Mouse (Mus musculus): ENCODE data around the gene Fsd2. TPM values are rescaled to one million over a fixed set of nuclear protein-coding genes. Genes with fewer than 3 reads are reported as not detected.
A peak's percentile ranks its signal among the peaks of the same experiment; 100 is the strongest.

Gene Fsd2
- polyA plus RNA-seq, 1 experiment from 2014 or later, result 0.08 TPM

GRCm38 (mm10) chr7:81570752-81571107, 4.0 kb upstream of the Fsd2 start:
- H3K9me3 ChIP-seq (ENCODE audit: control insufficient read depth), result no peaks in the 10 kb centered on the region
- H3K36me3 ChIP-seq (ENCODE audit: control insufficient read depth, insufficient read depth), result no peaks in the 10 kb centered on the region
- H3K4me1 ChIP-seq (replicated peaks; ENCODE audit: control insufficient read depth, insufficient read depth, low read length), result 0 out of 2 replicates have a peak, but pooled peaks cover 4% of the 10 kb centered on the region
- H3K27ac ChIP-seq (ENCODE audit: low read depth, low read length), result no peak overlapping the region; the same call in 1 of the 2 replicates
- peak overlapping the region; percentile 73 for H3K4me2 ChIP-seq (replicated peaks; ENCODE audit: low read depth)
- TF ChIP-seq CTCF (IDR thresholded peaks at IDR 0.05; ENCODE audit: low read depth), result peak; percentile 55
- no peaks in the 10 kb centered on the region for H3K27me3 ChIP-seq (replicated peaks; ENCODE audit: control insufficient read depth, insufficient read depth, low read length)
- 3% methylated on average over 5 of the region's 5 CpGs for WGBS
- peak; percentile 9 for ATAC-seq
- peak overlapping the region; percentile 90 for H3K4me3 ChIP-seq (ENCODE audit: low read depth, low read length)
- no peak overlapping the region for H3K9ac ChIP-seq (ENCODE audit: low read depth, low read length)

- 59% methylated on average over 3 of the region's 3 CpGs for WGBS
- no peak for ATAC-seq
- H3K36me3 ChIP-seq (ENCODE audit: control insufficient read depth, insufficient read depth), result no peaks in the 10 kb centered on the region
- no peak overlapping the region for H3K27ac ChIP-seq (ENCODE audit: low read depth, low read length)
- H3K4me3 ChIP-seq (ENCODE audit: low read depth, low read length), result no peak overlapping the region
- H3K9me3 ChIP-seq (ENCODE audit: control insufficient read depth), result no peaks in the 10 kb centered on the region
- H3K4me2 ChIP-seq (replicated peaks; ENCODE audit: low read depth), result no peak overlapping the region
- TF ChIP-seq CTCF (IDR thresholded peaks at IDR 0.05; ENCODE audit: low read depth), result no peak
- H3K27me3 ChIP-seq (replicated peaks; ENCODE audit: control insufficient read depth, insufficient read depth, low read length), result no peaks in the 10 kb centered on the region
- no peak overlapping the region for H3K9ac ChIP-seq (ENCODE audit: low read depth, low read length)
- H3K4me1 ChIP-seq (replicated peaks; ENCODE audit: control insufficient read depth, insufficient read depth, low read length), result 0 out of 2 replicates have a peak, but pooled peaks cover 4% of the 10 kb centered on the region
These were observed 3.5 kb upstream of the Fsd2 start for GRCm38 (mm10) chr7:81570271-81570670.

GRCm38 (mm10) chr7:81569851-81570250, 3.1 kb upstream of the Fsd2 start:
- Histone ChIP-seq H3K9me3 (ENCODE audit: control insufficient read depth) (no peaks in the 10 kb centered on the region), H3K27me3 (replicated peaks; ENCODE audit: control insufficient read depth, insufficient read depth, low read length) (no peaks in the 10 kb centered on the region), H3K4me1 (replicated peaks; ENCODE audit: control insufficient read depth, insufficient read depth, low read length) (0 out of 2 replicates have a peak, but pooled peaks cover 4% of the 10 kb centered on the region), H3K4me3 (ENCODE audit: low read depth, low read length) (no peak overlapping the region), H3K4me2 (replicated peaks; ENCODE audit: low read depth) (no peak overlapping the region), H3K27ac (ENCODE audit: low read depth, low read length) (no peak overlapping the region), H3K9ac (ENCODE audit: low read depth, low read length) (no peak overlapping the region), H3K36me3 (ENCODE audit: control insufficient read depth, insufficient read depth) (no peaks in the 10 kb centered on the region)
- ATAC-seq, result no peak
- WGBS, result 82% methylated on average over 1 of the region's 1 CpGs
- TF ChIP-seq CTCF (IDR thresholded peaks at IDR 0.05; ENCODE audit: low read depth), result no peak

- H3K36me3 ChIP-seq (ENCODE audit: control insufficient read depth, insufficient read depth), result no peaks in the 10 kb centered on the region
- H3K4me3 ChIP-seq (ENCODE audit: low read depth, low read length), result no peak overlapping the region
- H3K27ac ChIP-seq (ENCODE audit: low read depth, low read length), result no peak overlapping the region
- no peaks in the 10 kb centered on the region for H3K27me3 ChIP-seq (replicated peaks; ENCODE audit: control insufficient read depth, insufficient read depth, low read length)
- ATAC-seq, result no peak
- TF ChIP-seq CTCF (IDR thresholded peaks at IDR 0.05; ENCODE audit: low read depth), result no peak
- H3K9me3 ChIP-seq (ENCODE audit: control insufficient read depth), result no peaks in the 10 kb centered on the region
- H3K9ac ChIP-seq (ENCODE audit: low read depth, low read length), result no peak overlapping the region
- no peak overlapping the region for H3K4me2 ChIP-seq (replicated peaks; ENCODE audit: low read depth)
- no peaks in the 10 kb centered on the region for H3K4me1 ChIP-seq (replicated peaks; ENCODE audit: control insufficient read depth, insufficient read depth, low read length)
- 86% methylated on average over 5 of the region's 5 CpGs for WGBS
These were observed 652 bp upstream of the Fsd2 start for GRCm38 (mm10) chr7:81567396-81567795.

GRCm38 (mm10) chr7:81566332-81566731, 412 bp downstream of the Fsd2 start:
- H3K27me3 ChIP-seq (replicated peaks; ENCODE audit: control insufficient read depth, insufficient read depth, low read length), result no peaks in the 10 kb centered on the region
- no peaks in the 10 kb centered on the region for H3K4me1 ChIP-seq (replicated peaks; ENCODE audit: control insufficient read depth, insufficient read depth, low read length)
- 78% methylated on average over 4 of the region's 4 CpGs for WGBS
- no peaks in the 10 kb centered on the region for H3K36me3 ChIP-seq (ENCODE audit: control insufficient read depth, insufficient read depth)
- no peak for ATAC-seq
- no peak overlapping the region for H3K4me2 ChIP-seq (replicated peaks; ENCODE audit: low read depth)
- H3K9ac ChIP-seq (ENCODE audit: low read depth, low read length), result no peak overlapping the region
- no peak overlapping the region for H3K27ac ChIP-seq (ENCODE audit: low read depth, low read length)
- TF ChIP-seq CTCF (IDR thresholded peaks at IDR 0.05; ENCODE audit: low read depth), result no peak
- H3K4me3 ChIP-seq (ENCODE audit: low read depth, low read length), result no peak overlapping the region
- no peaks in the 10 kb centered on the region for H3K9me3 ChIP-seq (ENCODE audit: control insufficient read depth)

GRCm38 (mm10) chr7:81565381-81566055, 1.2 kb downstream of the Fsd2 start:
- Histone ChIP-seq H3K36me3 (ENCODE audit: control insufficient read depth, insufficient read depth) (no peaks in the 10 kb centered on the region), H3K4me3 (ENCODE audit: low read depth, low read length) (no peak overlapping the region), H3K4me2 (replicated peaks; ENCODE audit: low read depth) (no peak overlapping the region), H3K9me3 (ENCODE audit: control insufficient read depth) (no peaks in the 10 kb centered on the region), H3K27ac (ENCODE audit: low read depth, low read length) (no peak overlapping the region), H3K4me1 (replicated peaks; ENCODE audit: control insufficient read depth, insufficient read depth, low read length) (no peaks in the 10 kb centered on the region), H3K9ac (ENCODE audit: low read depth, low read length) (no peak overlapping the region), H3K27me3 (replicated peaks; ENCODE audit: control insufficient read depth, insufficient read depth, low read length) (no peaks in the 10 kb centered on the region)
- no peak for ATAC-seq
- TF ChIP-seq CTCF (IDR thresholded peaks at IDR 0.05; ENCODE audit: low read depth), result no peak
- 65% methylated on average over 7 of the region's 7 CpGs for WGBS
